In genomic region chr16:20179406-20180175, GRCm38 (mm10) we compare ENCODE assay signal across 23 mouse cellular contexts. TPM values are rescaled to one million over a fixed set of nuclear protein-coding genes. Genes with fewer than 3 reads are reported as not detected.
DNase-seq lines count a peak whose midpoint lies in the region; ATAC-seq and TF ChIP-seq lines count a peak whose summit lies in the region.
"Had no signal": no experiment of that assay in that cellular context is flagged by ENCODE, and none has a peak within 500 bp of the region (broad histone marks: within the 10 kb centered on the region; RNA-seq: fewer than 3 reads in every experiment).

No protein-coding gene starts in this region.

- no peaks in the 10 kb centered on the region for H3K9me3 ChIP-seq in forebrain, postnatal 0 days (ENCODE audit: low read length)
- no peaks in the 10 kb centered on the region for H3K9me3 ChIP-seq in forebrain, embryonic 10.5 days
- no peaks in the 10 kb centered on the region for H3K9me3 ChIP-seq in liver, embryonic 12.5 days (replicated peaks)
- no peaks in the 10 kb centered on the region for H3K9me3 ChIP-seq in ES-E14 (ENCODE audit: control insufficient read depth, insufficient read depth, low read depth, low read length)
- no peaks in the 10 kb centered on the region for H3K9me3 ChIP-seq in stomach, postnatal 0 days (ENCODE audit: control insufficient read depth, low read length)
- H3K9me3 ChIP-seq: embryonic facial prominence, embryonic 15.5 days; forebrain, embryonic 15.5 days; lung, embryonic 15.5 days; stomach, embryonic 15.5 days had no signal

- no peak overlapping the region for H3K4me2 ChIP-seq in forebrain, postnatal 0 days (ENCODE audit: low read depth)
- no peak overlapping the region for H3K4me2 ChIP-seq in liver, embryonic 12.5 days
- no peak overlapping the region for H3K4me2 ChIP-seq in stomach, postnatal 0 days (replicated peaks; ENCODE audit: low read depth)
- H3K4me2 ChIP-seq: embryonic facial prominence, embryonic 15.5 days; forebrain, embryonic 15.5 days; liver, embryonic 11.5 days; lung, embryonic 15.5 days; stomach, embryonic 15.5 days had no signal

- no peak for TF ChIP-seq EP300 in stomach, postnatal 0 days (optimal IDR thresholded peaks at IDR 0.05)

- H3K27me3 ChIP-seq in forebrain, postnatal 0 days (ENCODE audit: insufficient read depth, low read length), result no peaks in the 10 kb centered on the region
- no peaks in the 10 kb centered on the region for H3K27me3 ChIP-seq in forebrain, embryonic 10.5 days (ENCODE audit: poor library complexity, severe bottlenecking)
- no peaks in the 10 kb centered on the region for H3K27me3 ChIP-seq in liver, adult 2 months (ENCODE audit: control insufficient read depth, insufficient read depth, low read length)
- no peaks in the 10 kb centered on the region for H3K27me3 ChIP-seq in liver, embryonic 12.5 days (replicated peaks)
- no peaks in the 10 kb centered on the region for H3K27me3 ChIP-seq in stomach, postnatal 0 days (ENCODE audit: control insufficient read depth, insufficient read depth, low read length)
- H3K27me3 ChIP-seq: embryonic facial prominence, embryonic 15.5 days; forebrain, embryonic 15.5 days; lung, embryonic 15.5 days; stomach, embryonic 15.5 days had no signal

- 85% methylated on average over 23 of the region's 23 CpGs for WGBS in forebrain, postnatal 0 days
- WGBS in forebrain, embryonic 10.5 days, result 84% methylated on average over 23 of the region's 23 CpGs
- WGBS in liver, adult 2 months, result 94% methylated on average over 23 of the region's 23 CpGs
- WGBS in liver, embryonic 12.5 days (ENCODE audit: insufficient replicate concordance), result 82% methylated on average over 23 of the region's 23 CpGs
- WGBS in stomach, postnatal 0 days, result 84% methylated on average over 23 of the region's 23 CpGs

- in situ Hi-C loops in ES-E14 (cut with MboI; ENCODE audit: low sequenced_read_pairs in 2 of 2, unreplicated experiment in 2 of 2), result no loop called here

- 0 out of 2 replicates have a peak, but pooled peaks have one; percentile 18 for TF ChIP-seq CTCF in forebrain, postnatal 0 days (IDR thresholded peaks at IDR 0.05; ENCODE audit: low read depth)
- TF ChIP-seq CTCF in liver, adult 2 months (IDR thresholded peaks at IDR 0.05; ENCODE audit: low read depth, low read length), result peak; percentile 15; the same call in 1 of the 2 replicates
- peak; percentile 37 for TF ChIP-seq CTCF in stomach, postnatal 0 days (IDR thresholded peaks at IDR 0.05; ENCODE audit: low read depth)

- H3K36me3 ChIP-seq in forebrain, postnatal 0 days (ENCODE audit: insufficient read depth), result peaks cover 61% of the 10 kb centered on the region
- H3K36me3 ChIP-seq in forebrain, embryonic 10.5 days (replicated peaks), result peaks cover 79% of the 10 kb centered on the region
- peaks cover 18% of the 10 kb centered on the region; the same call in 1 of the 2 replicates for H3K36me3 ChIP-seq in liver, adult 2 months (ENCODE audit: control insufficient read depth, insufficient read depth, low read length)
- peaks cover 60% of the 10 kb centered on the region for H3K36me3 ChIP-seq in liver, embryonic 12.5 days
- peaks cover 17% of the 10 kb centered on the region for H3K36me3 ChIP-seq in ES-E14 (ENCODE audit: control insufficient read depth, insufficient read depth, low read length, poor library complexity, severe bottlenecking)
- H3K36me3 ChIP-seq in stomach, postnatal 0 days (ENCODE audit: control insufficient read depth, insufficient read depth, low read length), result peaks cover 20% of the 10 kb centered on the region; the same call in 1 of the 2 replicates

- ATAC-seq in forebrain, postnatal 0 days, result no peak
- no peak for ATAC-seq in liver, embryonic 12.5 days
- ATAC-seq in stomach, postnatal 0 days (ENCODE audit: low FRiP score, low TSS enrichment), result no peak
- ATAC-seq: forebrain, embryonic 15.5 days; hindbrain, embryonic 16.5 days; midbrain, embryonic 16.5 days had no signal

- no peak overlapping the region for H3K27ac ChIP-seq in forebrain, postnatal 0 days (ENCODE audit: low read depth, low read length)
- H3K27ac ChIP-seq in forebrain, embryonic 10.5 days, result no peak overlapping the region
- H3K27ac ChIP-seq in liver, adult 2 months (replicated peaks; ENCODE audit: insufficient read depth, low read depth, low read length), result no peak overlapping the region
- no peak overlapping the region for H3K27ac ChIP-seq in liver, embryonic 12.5 days
- no peak overlapping the region for H3K27ac ChIP-seq in ES-E14 (ENCODE audit: insufficient read depth, low read depth, low read length, poor library complexity, severe bottlenecking)
- H3K27ac ChIP-seq in stomach, postnatal 0 days (replicated peaks), result no peak overlapping the region
- H3K27ac ChIP-seq: embryonic facial prominence, embryonic 15.5 days; forebrain, embryonic 15.5 days; lung, embryonic 15.5 days; stomach, embryonic 15.5 days had no signal

- no peak overlapping the region for H3K9ac ChIP-seq in forebrain, postnatal 0 days
- no peak overlapping the region for H3K9ac ChIP-seq in liver, adult 2 months (ENCODE audit: low read depth, low read length)
- H3K9ac ChIP-seq in liver, embryonic 12.5 days, result no peak overlapping the region
- H3K9ac ChIP-seq in ES-E14 (ENCODE audit: insufficient read depth, low read depth, low read length, poor library complexity, severe bottlenecking), result no peak overlapping the region
- no peak overlapping the region for H3K9ac ChIP-seq in stomach, postnatal 0 days (ENCODE audit: low read length)
- H3K9ac ChIP-seq: embryonic facial prominence, embryonic 15.5 days; forebrain, embryonic 15.5 days; lung, embryonic 15.5 days; stomach, embryonic 15.5 days had no signal

- no peaks in the 10 kb centered on the region; the same call in 1 of the 2 replicates for H3K79me2 ChIP-seq in liver, adult 2 months (ENCODE audit: control insufficient read depth, insufficient read depth, low read length)

- no peak overlapping the region for H3K4me3 ChIP-seq in forebrain, postnatal 0 days (ENCODE audit: low read depth, low read length)
- H3K4me3 ChIP-seq in forebrain, embryonic 10.5 days, result no peak overlapping the region
- no peak overlapping the region for H3K4me3 ChIP-seq in liver, adult 2 months (ENCODE audit: insufficient read depth, low read depth, low read length)
- no peak overlapping the region for H3K4me3 ChIP-seq in liver, embryonic 12.5 days
- peak overlapping the region in 1 of 2 experiments; percentile 1; a peak in 2 of 4 replicates for H3K4me3 ChIP-seq in ES-E14 (ENCODE audit: insufficient read depth in 1 of 2, low read depth in 1 of 2, low read length in 2 of 2, poor library complexity in 1 of 2, severe bottlenecking in 1 of 2)
- H3K4me3 ChIP-seq in stomach, postnatal 0 days (ENCODE audit: low read depth, low read length), result no peak overlapping the region
- H3K4me3 ChIP-seq: embryonic facial prominence, embryonic 15.5 days; forebrain, embryonic 15.5 days; lung, embryonic 15.5 days; stomach, embryonic 15.5 days had no signal

- TF ChIP-seq POLR2A in liver, adult 2 months (IDR thresholded peaks at IDR 0.05; ENCODE audit: extremely low read depth, insufficient read depth, low read length), result no peak

- H3K4me1 ChIP-seq in forebrain, postnatal 0 days (ENCODE audit: insufficient read depth), result no peaks in the 10 kb centered on the region
- H3K4me1 ChIP-seq in forebrain, embryonic 10.5 days, result no peaks in the 10 kb centered on the region
- no peaks in the 10 kb centered on the region for H3K4me1 ChIP-seq in liver, adult 2 months (ENCODE audit: control insufficient read depth, insufficient read depth, low read length)
- no peaks in the 10 kb centered on the region for H3K4me1 ChIP-seq in liver, embryonic 12.5 days
- H3K4me1 ChIP-seq in ES-E14 (ENCODE audit: control insufficient read depth in 2 of 2, insufficient read depth in 2 of 2, low read length in 2 of 2, poor library complexity in 1 of 2), result peaks cover 0 to 7% of the 10 kb centered on the region in 2 experiments; a peak in 1 of 4 replicates
- no peaks in the 10 kb centered on the region for H3K4me1 ChIP-seq in stomach, postnatal 0 days (replicated peaks; ENCODE audit: control insufficient read depth, insufficient read depth)
- H3K4me1 ChIP-seq: embryonic facial prominence, embryonic 15.5 days; forebrain, embryonic 15.5 days; lung, embryonic 15.5 days; stomach, embryonic 15.5 days had no signal

- DNase-seq in forebrain, postnatal 0 days, result no peak
- no peak for DNase-seq in forebrain, embryonic 10.5 days (ENCODE audit: extremely low spot score, low spot score)
- DNase-seq in liver, adult 2 months (ENCODE audit: extremely low read depth, low read depth, low spot score), result no peak
- peak; percentile 17 for DNase-seq in ES-E14 (ENCODE audit: low read depth, low spot score)
- DNase-seq in stomach, postnatal 0 days (ENCODE audit: low spot score), result no peak
- DNase-seq in spleen, postnatal 36 days (ENCODE audit: low spot score in 2 of 2), result no peak
- DNase-seq: adrenal gland, postnatal 14 days; cerebellum, adult 9-11 months; gastrocnemius, postnatal 36 days; kidney, adult 11 months; lung, postnatal 4 days; right cerebral cortex, adult 18-20 months; right cerebral cortex, postnatal 4 days; thymus, adult 18-20 months; thymus, postnatal 36 days had no signal

TF ChIP-seq in ES-E14, 5 proteins besides CTCF, POLR2A, EP300 and RAD21:
- TF ChIP-seq HCFC1 (IDR thresholded peaks at IDR 0.05; ENCODE audit: borderline replicate concordance, insufficient read depth, low read length) (no peak), ZC3H11A (IDR thresholded peaks at IDR 0.05; ENCODE audit: borderline replicate concordance, low read depth, low read length) (no peak), CHD2 (IDR thresholded peaks at IDR 0.05; ENCODE audit: low read depth, low read length) (no peak), MAFK (IDR thresholded peaks at IDR 0.05; ENCODE audit: insufficient read depth, low read depth, low read length) (no peak), ZNF384 (IDR thresholded peaks at IDR 0.05; ENCODE audit: low read depth, low read length) (no peak)
TF ChIP-seq in ES-E14: peak in this region for 0.

RNA-seq across cellular contexts. Expression of gene Yeats2, which starts 38.7 kb away (rescaled TPM):
- 36.0 and 43.9 TPM in 2 replicates for total RNA-seq in forebrain, postnatal 0 days (2014; rRNA removed)
- polyA plus RNA-seq in forebrain, postnatal 0 days (2015; fragmentation: Nextera tagmentation; extraction: Ambion mirVana), result 5.6 and 10.1 TPM in 2 replicates
- polyA plus RNA-seq in forebrain, embryonic 10.5 days (2016; fragmentation: Nextera tagmentation; extraction: Ambion mirVana), result 40.1 and 41.2 TPM in 2 replicates
- total RNA-seq in liver, adult 2 months (2014; rRNA removed), result 7.7 and 8.7 TPM in 2 replicates
- 5.2 and 7.1 TPM in 2 replicates for polyA plus RNA-seq in liver, adult 2 months (2012; rRNA removed)
- 13.8 and 14.0 TPM in 2 replicates for polyA plus RNA-seq in liver, embryonic 12.5 days (2016; fragmentation: Nextera tagmentation; extraction: Ambion mirVana)
- total RNA-seq in ES-E14 (2012; rRNA removed), result 52.1 and 63.7 TPM in 2 replicates
- 6.4 and 6.8 TPM in 2 replicates for polyA plus RNA-seq in stomach, postnatal 0 days (2015; fragmentation: Nextera tagmentation; extraction: Ambion mirVana)
